Mouse (Mus musculus) liver, embryonic 12.5 days (tissue): ENCODE results near the gene F12. TPM values are rescaled to one million over a fixed set of nuclear protein-coding genes. Genes with fewer than 3 reads are reported as not detected.

Source experiments
- ATAC-seq: fragments of 200-750 bp; cut with Nextera tagmentation; 2 replicates; pipeline ENCODE4 v1.8.0; 2017; ENCODE audit warnings: moderate number of reproducible peaks, mild to moderate bottlenecking, moderate library complexity
- H3K27ac ChIP-seq: fragments of 300-500 bp; sonication (generic); 2 replicates; pipeline ENCODE4 v1.5.1; 2016; ENCODE audit warnings: mild to moderate bottlenecking
- H3K27me3 ChIP-seq: fragments of 300-500 bp; sonication (generic); replicated peaks from 2 replicates; pipeline ENCODE4 v1.6.1; 2016; ENCODE audit warnings: mild to moderate bottlenecking, moderate library complexity
- H3K36me3 ChIP-seq: fragments of 300-500 bp; sonication (generic); 2 replicates; pipeline ENCODE4 v1.6.1; 2016; ENCODE audit warnings: mild to moderate bottlenecking, moderate library complexity
- H3K4me1 ChIP-seq: fragments of 300-500 bp; sonication (generic); 2 replicates; pipeline ENCODE4 v1.6.1; 2016
- H3K4me2 ChIP-seq: fragments of 300-500 bp; sonication (generic); 2 replicates; pipeline ENCODE4 v1.6.1; 2016; ENCODE audit warnings: mild to moderate bottlenecking, moderate library complexity
- H3K4me3 ChIP-seq: fragments of 300-500 bp; sonication (generic); 2 replicates; pipeline ENCODE4 v1.5.1; 2016; ENCODE audit warnings: mild to moderate bottlenecking, moderate library complexity
- H3K9ac ChIP-seq: fragments of 300-500 bp; sonication (generic); 2 replicates; pipeline ENCODE4 v1.6.1; 2016; ENCODE audit warnings: mild to moderate bottlenecking, moderate library complexity
- H3K9me3 ChIP-seq: fragments of 300-500 bp; sonication (generic); replicated peaks from 2 replicates; pipeline ENCODE4 v1.6.1; 2016; ENCODE audit warnings: mild to moderate bottlenecking, moderate library complexity
- WGBS: fragments of 180-500 bp; shearing (Covaris S2); methylation state at CpG from one replicate; pipeline ENCODE4 v1.1.7; 2016; ENCODE audit not compliant: insufficient replicate concordance; 5-methylcytosine and 5-hydroxymethylcytosine counted together
- microRNA-seq: library from miRNA; unstranded; fragments of <30 nt; microRNA quantifications from one replicate; pipeline ENCODE4, GENCODE M21; 2017
- polyA plus RNA-seq: library from polyadenylated mRNA; unstranded; fragments of >200 nt; fragmentation: Nextera tagmentation; extraction: Ambion mirVana; gene quantifications from 2 replicates; pipeline ENCODE4 v1.2.1, GENCODE M21; 2016

The F12 gene
- polyA plus RNA-seq, 1 experiment from 2014 or later = 57.0 TPM

GRCm38 (mm10) chr13:55375877-55376276 is 50.7 kb downstream of the F12 start:
- H3K36me3 ChIP-seq = no peaks in the 10 kb centered on the region
- no peak overlapping the region for H3K27ac ChIP-seq
- peaks cover 53% of the 10 kb centered on the region for H3K27me3 ChIP-seq
- no peak overlapping the region for H3K9ac ChIP-seq
- 63% methylated on average over 2 of the region's 2 CpGs for WGBS
- H3K9me3 ChIP-seq = no peaks in the 10 kb centered on the region
- no peak overlapping the region for H3K4me3 ChIP-seq
- H3K4me2 ChIP-seq = no peak overlapping the region
- no peak for ATAC-seq
- peaks cover 6% of the 10 kb centered on the region; the same call in 1 of the 2 replicates for H3K4me1 ChIP-seq

GRCm38 (mm10) chr13:55374206-55374924 is 52.2 kb downstream of the F12 start:
- ATAC-seq = no peak
- 54% methylated on average over 6 of the region's 6 CpGs for WGBS
- H3K4me1 ChIP-seq = peaks cover 19% of the 10 kb centered on the region
- H3K4me3 ChIP-seq = no peak overlapping the region
- no peak overlapping the region for H3K4me2 ChIP-seq
- H3K9ac ChIP-seq = no peak overlapping the region
- no peak overlapping the region for H3K27ac ChIP-seq
- H3K27me3 ChIP-seq = peaks cover 45% of the 10 kb centered on the region
- H3K9me3 ChIP-seq = no peaks in the 10 kb centered on the region
- H3K36me3 ChIP-seq = no peaks in the 10 kb centered on the region

GRCm38 (mm10) chr13:55371740-55372139 is 54.9 kb downstream of the F12 start:
- no peaks in the 10 kb centered on the region for H3K9me3 ChIP-seq
- H3K36me3 ChIP-seq = no peaks in the 10 kb centered on the region
- H3K4me1 ChIP-seq = peaks cover 37% of the 10 kb centered on the region
- 47% methylated on average over 4 of the region's 5 CpGs for WGBS
- no peak overlapping the region for H3K9ac ChIP-seq
- no peak overlapping the region for H3K4me3 ChIP-seq
- H3K27me3 ChIP-seq = peaks cover 30% of the 10 kb centered on the region
- no peak overlapping the region for H3K27ac ChIP-seq
- H3K4me2 ChIP-seq = no peak overlapping the region
- ATAC-seq = no peak

- no peak overlapping the region for H3K4me3 ChIP-seq
- peaks cover 38% of the 10 kb centered on the region for H3K4me1 ChIP-seq
- no peak overlapping the region for H3K9ac ChIP-seq
- WGBS = 55% methylated on average over 8 of the region's 8 CpGs
- H3K27me3 ChIP-seq = peaks cover 30% of the 10 kb centered on the region
- H3K4me2 ChIP-seq = peak overlapping the region; percentile 69; the same call in 1 of the 2 replicates
- H3K36me3 ChIP-seq = no peaks in the 10 kb centered on the region
- no peak for ATAC-seq
- H3K27ac ChIP-seq = no peak overlapping the region
- no peaks in the 10 kb centered on the region for H3K9me3 ChIP-seq
Observed at GRCm38 (mm10) chr13:55371007-55371681, 55.4 kb downstream of the F12 start.

- H3K4me1 ChIP-seq = peaks cover 38% of the 10 kb centered on the region
- H3K4me2 ChIP-seq = peak overlapping the region; percentile 69
- WGBS = 33% methylated on average over 3 of the region's 3 CpGs
- H3K27ac ChIP-seq = no peak overlapping the region
- ATAC-seq = 0 out of 2 replicates have a peak, but pooled peaks have one; percentile 7
- peaks cover 25% of the 10 kb centered on the region for H3K27me3 ChIP-seq
- peak overlapping the region; percentile 44 for H3K4me3 ChIP-seq
- H3K9ac ChIP-seq = peak overlapping the region; percentile 47
- no peaks in the 10 kb centered on the region for H3K36me3 ChIP-seq
- no peaks in the 10 kb centered on the region for H3K9me3 ChIP-seq
Observed at GRCm38 (mm10) chr13:55370234-55370633, 56.4 kb downstream of the F12 start.

DNA sequence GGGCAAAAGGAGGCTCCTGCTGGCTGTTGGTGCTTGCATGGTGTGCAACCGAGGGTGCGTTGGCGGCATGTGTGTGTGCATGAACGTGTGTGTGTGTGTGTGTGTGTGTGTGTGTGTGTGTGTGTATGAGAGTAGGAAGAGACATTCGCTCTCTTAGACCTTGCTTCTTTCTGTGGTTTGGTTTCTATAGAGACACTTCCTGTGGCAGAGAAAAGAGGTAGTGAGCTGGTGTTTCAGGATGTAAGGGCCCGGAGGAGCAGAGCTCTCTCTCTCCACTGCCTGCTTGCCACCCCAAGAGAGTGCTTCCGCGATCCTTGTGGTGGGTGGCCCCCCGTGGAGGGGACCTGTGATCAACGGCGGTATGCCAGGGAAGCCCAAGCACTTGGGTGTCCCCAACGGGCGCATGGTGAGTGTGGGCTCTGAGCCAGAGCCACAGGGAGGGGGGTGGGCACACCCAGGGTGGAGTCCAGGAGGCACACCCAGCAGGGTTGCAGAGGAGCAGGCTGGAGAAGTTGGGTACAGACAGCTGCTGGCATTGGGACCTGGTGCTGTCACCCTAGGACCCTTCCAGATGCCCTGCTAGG is 57.0 kb downstream of the F12 start, which contains the start of gene Rgs14:
Rgs14 (plus strand) TSS at position 202 of the 584 bp plus-strand sequence.
- H3K36me3 ChIP-seq = no peaks in the 10 kb centered on the region
- H3K4me2 ChIP-seq = peak within 1 kb of the TSS; percentile 69
- H3K27ac ChIP-seq = peak within 1 kb of the TSS; percentile 58
- no peaks in the 10 kb centered on the region for H3K9me3 ChIP-seq
- peak; percentile 82 for ATAC-seq
- peak within 1 kb of the TSS; percentile 44 for H3K4me3 ChIP-seq
- H3K9ac ChIP-seq = peak within 1 kb of the TSS; percentile 47
- peaks cover 38% of the 10 kb centered on the region for H3K4me1 ChIP-seq
- WGBS = 14% methylated on average over 13 of the region's 13 CpGs
- peaks cover 25% of the 10 kb centered on the region for H3K27me3 ChIP-seq

- Histone ChIP-seq H3K27ac (no peak overlapping the region), H3K36me3 (no peaks in the 10 kb centered on the region), H3K4me2 (no peak overlapping the region), H3K9ac (no peak overlapping the region), H3K9me3 (no peaks in the 10 kb centered on the region), H3K4me3 (no peak overlapping the region), H3K27me3 (peaks cover 14% of the 10 kb centered on the region; the same call in 1 of the 2 replicates), H3K4me1 (peaks cover 38% of the 10 kb centered on the region)
- ATAC-seq = no peak
- WGBS = 65% methylated on average over 7 of the region's 7 CpGs
Observed at GRCm38 (mm10) chr13:55368401-55368800, 58.2 kb downstream of the F12 start.

Small RNA genes within 50 kb of the gene (microRNA-seq; reads per million reads assigned to microRNA genes)
- not detected for gene Mir6943

Other genes starting within 250 kb of the F12 start
- 27.1 and 27.5 TPM in 2 replicates for gene Nsd1, start 217.0 kb downstream of the F12 start, polyA plus RNA-seq
- 290 and 318 TPM in 2 replicates for gene Prelid1, start 106.3 kb downstream of the F12 start, polyA plus RNA-seq
- 57.6 and 64.1 TPM in 2 replicates for gene Rab24, start 104.8 kb downstream of the F12 start, polyA plus RNA-seq
- 18.5 and 19.7 TPM in 2 replicates for gene Mxd3, start 97.0 kb downstream of the F12 start, polyA plus RNA-seq
- gene Lman2, start 64.0 kb downstream of the F12 start, polyA plus RNA-seq = 85.4 and 87.9 TPM in 2 replicates
- 1.9 and 2.5 TPM in 2 replicates for gene Rgs14, start 57.1 kb downstream of the F12 start, polyA plus RNA-seq
- not detected in 2 replicates for gene Slc34a1, start 28.6 kb downstream of the F12 start, polyA plus RNA-seq
- gene Pfn3, start 11.6 kb downstream of the F12 start, polyA plus RNA-seq = not detected in 2 replicates
- 44.1 and 44.6 TPM in 2 replicates for gene Grk6, start 18.3 kb upstream of the F12 start, polyA plus RNA-seq
- gene Prr7, start 37.5 kb upstream of the F12 start, polyA plus RNA-seq = not detected in 2 replicates
- 24.2 and 27.0 TPM in 2 replicates for gene Dbn1, start 61.3 kb upstream of the F12 start, polyA plus RNA-seq
- gene Pdlim7, start 86.9 kb upstream of the F12 start, polyA plus RNA-seq = 44.3 and 45.2 TPM in 2 replicates
- 3.4 and 4.4 TPM in 2 replicates for gene Dok3, start 102.5 kb upstream of the F12 start, polyA plus RNA-seq
- 40.2 and 42.0 TPM in 2 replicates for gene Ddx41, start 109.9 kb upstream of the F12 start, polyA plus RNA-seq
- gene Fam193b, start 144.3 kb upstream of the F12 start, polyA plus RNA-seq = 15.9 and 17.5 TPM in 2 replicates
- gene Tmed9, start 146.9 kb upstream of the F12 start, polyA plus RNA-seq = 73.8 and 75.8 TPM in 2 replicates
- gene B4galt7, start 173.1 kb upstream of the F12 start, polyA plus RNA-seq = 10.6 and 11.3 TPM in 2 replicates
- gene Caml, start 196.2 kb upstream of the F12 start, polyA plus RNA-seq = 19.1 and 20.9 TPM in 2 replicates
- gene Ddx46, start 208.2 kb upstream of the F12 start, polyA plus RNA-seq = 28.2 and 30.2 TPM in 2 replicates